Mouse (Mus musculus) CH12.LX (cell line): Measurements from ENCODE around the gene Dscam. TPM values are rescaled to one million over a fixed set of nuclear protein-coding genes. Genes with fewer than 3 reads are reported as not detected.
A peak's percentile ranks its signal among the peaks of the same experiment; 100 is the strongest.

Source experiments
- DNase-seq: peaks from one replicate; pipeline ENCODE4 v3.0.0-alpha.2; 2013; ENCODE audit errors: extremely low read depth
- H3K27ac ChIP-seq: 2 replicates; pipeline ENCODE4 v1.5.1; 2012; ENCODE audit warnings: low read depth, mild to moderate bottlenecking, control low read depth, moderate library complexity; ENCODE audit not compliant: insufficient read depth
- H3K27me3 ChIP-seq: replicated peaks from 2 replicates; pipeline ENCODE3; 2012; ENCODE audit warnings: inconsistent platforms
- H3K36me3 ChIP-seq, 2 experiments: replicated peaks in 1 of 2; 2 replicates each; pipeline versions ENCODE3 to v1.6.1; 2012; ENCODE audit warnings: inconsistent platforms in 1 of 2, low read length in 1 of 2, mild to moderate bottlenecking in 1 of 2, mixed read lengths in 1 of 2, moderate library complexity in 1 of 2; ENCODE audit not compliant: control insufficient read depth in 1 of 2, insufficient read depth in 1 of 2
- H3K4me1 ChIP-seq, 2 experiments: 2 replicates each; pipeline ENCODE4 v1.6.1; 2012; ENCODE audit warnings: inconsistent platforms in 1 of 2, moderate library complexity in 1 of 2; ENCODE audit not compliant: insufficient read depth in 2 of 2, control insufficient read depth in 1 of 2
- H3K4me2 ChIP-seq: 2 replicates; pipeline ENCODE4 v1.6.1; 2012; ENCODE audit warnings: low read depth, mild to moderate bottlenecking, control low read depth; ENCODE audit not compliant: poor library complexity, insufficient read depth, severe bottlenecking
- H3K4me3 ChIP-seq, 3 experiments: fragments of 150-350 bp in 1 of 3; sonication (generic) in 1 of 3; replicated peaks in 1 of 3; 2 replicates each; pipeline versions ENCODE3 to v1.5.1; 2011 to 2012; ENCODE audit warnings: low read depth in 2 of 3, low read length in 2 of 3, mild to moderate bottlenecking in 2 of 3, moderate library complexity in 2 of 3, control low read depth in 1 of 3, improper control_type of control experiment in 1 of 3, inconsistent platforms in 1 of 3, mixed read lengths in 1 of 3; ENCODE audit not compliant: poor library complexity in 1 of 3
- H3K79me2 ChIP-seq: replicated peaks from 2 replicates; pipeline ENCODE4 v1.6.1; 2012; ENCODE audit warnings: mild to moderate bottlenecking, moderate library complexity; ENCODE audit not compliant: control insufficient read depth, poor library complexity, insufficient read depth, severe bottlenecking; ENCODE audit errors: extremely low read depth
- H3K9ac ChIP-seq: 2 replicates; pipeline ENCODE4 v1.6.1; 2012; ENCODE audit warnings: low read depth, mild to moderate bottlenecking, control low read depth, moderate library complexity; ENCODE audit not compliant: insufficient read depth
- H3K9me3 ChIP-seq: replicated peaks from 2 replicates; pipeline ENCODE3; 2012; ENCODE audit warnings: low read length, inconsistent platforms, mixed read lengths
- CHD2 ChIP-seq: IDR thresholded peaks from 2 replicates; pipeline ENCODE4 v1.6.1; 2011; ENCODE audit warnings: low read length, improper control_type of control experiment
- CTCF ChIP-seq, 2 experiments: IDR thresholded peaks in 1 of 2; conservative IDR thresholded peaks in 1 of 2; 2 replicates each; pipeline ENCODE4 v1.5.1; 2011 to 2012; ENCODE audit warnings: low read depth in 2 of 2, low read length in 2 of 2, improper control_type of control experiment in 1 of 2, inconsistent platforms in 1 of 2, mild to moderate bottlenecking in 1 of 2, moderate library complexity in 1 of 2
- E2F4 ChIP-seq: IDR thresholded peaks from 2 replicates; pipeline ENCODE4 v1.6.1; 2011; ENCODE audit warnings: low read depth, low read length, improper control_type of control experiment; ENCODE audit not compliant: insufficient replicate concordance
- ETS1 ChIP-seq: conservative IDR thresholded peaks from 2 replicates; pipeline ENCODE4 v1.6.1; 2012; ENCODE audit warnings: low read depth, mild to moderate bottlenecking, inconsistent platforms, low read length, improper control_type of control experiment, moderate library complexity
- GABPA ChIP-seq: IDR thresholded peaks from 2 replicates; pipeline ENCODE4 v1.6.1; 2012; ENCODE audit warnings: low read depth, low read length, improper control_type of control experiment, inconsistent platforms; ENCODE audit not compliant: insufficient replicate concordance
- JUN ChIP-seq: IDR thresholded peaks from 2 replicates; pipeline ENCODE4 v1.6.1; 2011; ENCODE audit warnings: low read depth, mild to moderate bottlenecking, low read length, improper control_type of control experiment, moderate library complexity; ENCODE audit not compliant: insufficient read depth
- JUND ChIP-seq: conservative IDR thresholded peaks from 2 replicates; pipeline ENCODE4 v1.6.1; 2011; ENCODE audit warnings: low read depth, low read length, improper control_type of control experiment
- MAFK ChIP-seq: IDR thresholded peaks from 2 replicates; pipeline ENCODE4 v1.6.1; 2011; ENCODE audit warnings: low read length, improper control_type of control experiment; ENCODE audit not compliant: insufficient replicate concordance
- MXI1 ChIP-seq: IDR thresholded peaks from 2 replicates; pipeline ENCODE4 v1.6.1; 2011; ENCODE audit warnings: mild to moderate bottlenecking, low read depth, low read length, improper control_type of control experiment
- MYC ChIP-seq: IDR thresholded peaks from 2 replicates; pipeline ENCODE4 v1.6.1; 2011; ENCODE audit warnings: low read depth, mild to moderate bottlenecking, improper control_type of control experiment, low read length
- PAX5 ChIP-seq: IDR thresholded peaks from 2 replicates; pipeline ENCODE4 v1.6.1; 2012; ENCODE audit warnings: low read length, inconsistent platforms, mixed read lengths
- RAD21 ChIP-seq: IDR thresholded peaks from 2 replicates; pipeline ENCODE4 v1.6.1; 2011; ENCODE audit warnings: low read depth, mild to moderate bottlenecking, low read length, improper control_type of control experiment, moderate library complexity
- RCOR1 ChIP-seq: conservative IDR thresholded peaks from 2 replicates; pipeline ENCODE4 v1.6.1; 2012; ENCODE audit warnings: low read depth, mild to moderate bottlenecking, inconsistent platforms, low read length, improper control_type of control experiment
- SMC3 ChIP-seq: IDR thresholded peaks from 2 replicates; pipeline ENCODE4 v1.6.1; 2011; ENCODE audit warnings: low read depth, low read length, improper control_type of control experiment
- ZNF384 ChIP-seq: IDR thresholded peaks from 2 replicates; pipeline ENCODE4 v1.6.1; 2012; ENCODE audit warnings: low read depth, low read length, improper control_type of control experiment, inconsistent platforms
- dilution Hi-C: fragments of 300-500 bp; cut with MboI; formaldehyde crosslinking; loops from 2 replicates; pipeline ENCODE4 v1.14.3; 2020; ENCODE audit warnings: low sequenced_read_pairs; ENCODE audit not compliant: extremely low pct_unique_long_range_greater_than_20kb, extremely low pct_ligation_motif_present
- in situ Hi-C: fragments of 300-500 bp; cut with MboI; formaldehyde crosslinking; loops from 3 replicates; pipeline ENCODE4 v1.14.3; 2019; ENCODE audit warnings: low sequenced_read_pairs, low pct_ligation_motif_present, low pct_unique_long_range_greater_than_20kb, mixed read lengths
- polyA plus RNA-seq: library from polyadenylated mRNA; unstranded; fragments of >175 nt; gene quantifications from 2 replicates; pipeline ENCODE4 v1.2.1, GENCODE M21; 2012; ENCODE audit warnings: low read depth; ENCODE audit not compliant: insufficient read length
- total RNA-seq, 2 experiments: library from RNA; depleted of rRNA; stranded (reverse); fragments of 300-350 nt in 1 of 2; fragments of >200 nt in 1 of 2; gene quantifications; 2 replicates each; pipeline ENCODE4 v1.2.3; 2012 to 2014

The Dscam gene
- total and polyA plus RNA-seq, 3 experiments = under 0.01 to 0.39 (median 0.12) TPM

DNA sequence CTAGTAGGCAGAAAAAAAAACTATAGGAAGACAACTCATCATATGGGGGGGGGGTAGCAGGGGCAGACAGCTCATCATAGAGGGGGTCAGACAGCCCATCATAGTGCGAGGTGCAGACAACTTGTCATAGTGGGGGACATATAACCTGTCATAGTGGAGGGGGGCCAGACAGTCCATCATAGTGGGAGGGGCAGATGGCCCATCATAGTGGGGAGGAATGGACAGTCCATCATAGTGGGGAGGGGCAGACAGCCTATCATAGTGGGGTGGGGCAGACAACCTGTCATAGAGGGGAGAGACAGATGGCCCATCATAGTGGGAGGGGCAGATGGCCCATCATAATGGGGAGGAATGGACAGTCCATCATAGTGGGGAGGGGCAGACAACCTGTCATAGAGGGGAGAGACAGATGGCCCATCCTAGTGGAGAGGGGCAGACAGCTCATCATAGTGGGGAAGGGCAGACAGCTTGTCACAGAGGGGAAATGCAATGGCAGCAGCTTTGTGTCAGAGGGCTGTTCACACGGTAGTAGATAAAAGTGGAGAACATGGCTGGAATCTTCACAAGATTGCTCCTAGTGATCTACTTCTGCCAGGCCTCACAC lies 447.4 kb downstream of the Dscam start:
- in situ Hi-C loops = loop anchor here (25.0 kb wide), 2 partner anchors 564 to 989 kb away; no protein-coding TSS in a partner anchor

DNA sequence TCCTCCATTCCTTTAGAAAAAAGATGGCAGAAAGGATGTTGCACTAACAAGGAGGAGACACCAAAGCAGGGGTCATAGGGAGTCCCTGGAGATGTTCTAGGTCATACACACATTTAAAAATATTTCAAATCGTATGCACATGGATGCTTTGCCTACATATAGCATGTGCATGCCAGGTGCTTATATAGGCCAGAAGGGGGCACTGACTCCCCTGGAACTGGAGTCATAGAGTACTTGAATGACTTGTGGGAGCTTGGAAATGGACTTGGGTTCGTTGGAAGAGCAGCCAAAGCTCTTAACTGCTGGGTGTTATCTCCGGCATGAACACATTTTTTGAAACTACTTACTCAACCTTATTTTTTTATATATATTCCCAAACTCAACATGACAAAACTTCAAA lies 448.4 kb downstream of the Dscam start:
- Histone ChIP-seq H3K4me2 (no peak overlapping the region), H3K9ac (no peak overlapping the region), H3K27me3 (peaks cover 2% of the 10 kb centered on the region), H3K27ac (no peak overlapping the region), H3K9me3 (no peaks in the 10 kb centered on the region), H3K79me2 (no peaks in the 10 kb centered on the region), H3K4me3 (no peak overlapping the region), H3K36me3 (no peaks in the 10 kb centered on the region), H3K4me1 (peaks cover 0 to 16% of the 10 kb centered on the region in 2 experiments; a peak in 2 of 4 replicates)
- peak; percentile 75; the same call in 1 of the 2 replicates for TF ChIP-seq MYC
- TF ChIP-seq CHD2 = no peak
- peak; percentile 71 for TF ChIP-seq RAD21
- peak; percentile 32 to 76; a peak in 3 of 4 replicates for TF ChIP-seq CTCF (conservative IDR thresholded peaks at IDR 0.05 in 1 of 2, IDR thresholded peaks at IDR 0.05 in 1 of 2; ENCODE audit: low read depth in 2 of 2, low read length in 2 of 2)
- peak; percentile 51 for TF ChIP-seq SMC3
- dilution Hi-C loops (no loop called here), in situ Hi-C loops (loop anchor here (25.0 kb wide), 2 partner anchors 565 to 990 kb away; no protein-coding TSS in a partner anchor)
- DNase-seq = peak; percentile 34

More for the DNA sequence above, 447.4 kb downstream of the Dscam start:
- Histone ChIP-seq H3K27me3 (peaks cover 2% of the 10 kb centered on the region), H3K9ac (no peak overlapping the region), H3K9me3 (no peaks in the 10 kb centered on the region), H3K4me3 (no peak overlapping the region), H3K27ac (no peak overlapping the region), H3K36me3 (no peaks in the 10 kb centered on the region), H3K4me1 (peaks cover 0 to 26% of the 10 kb centered on the region in 2 experiments; a peak in 2 of 4 replicates), H3K79me2 (no peaks in the 10 kb centered on the region), H3K4me2 (no peak overlapping the region)
- no peak for TF ChIP-seq RAD21
- TF ChIP-seq CHD2 = no peak
- TF ChIP-seq MAFK = no peak
- no peak for TF ChIP-seq PAX5
- no peak for TF ChIP-seq JUN
- TF ChIP-seq CTCF (conservative IDR thresholded peaks at IDR 0.05 in 1 of 2, IDR thresholded peaks at IDR 0.05 in 1 of 2; ENCODE audit: low read depth in 2 of 2, low read length in 2 of 2) = no peak
- no peak for TF ChIP-seq JUND
- no peak for TF ChIP-seq ZNF384
- TF ChIP-seq E2F4 = no peak
- TF ChIP-seq GABPA = no peak
- TF ChIP-seq ETS1 = no peak
- TF ChIP-seq MXI1 = no peak
- TF ChIP-seq RCOR1 = no peak
- dilution Hi-C loops = no loop called here
- no peak for DNase-seq
